Mouse (Mus musculus) adrenal gland (tissue): Measurements from ENCODE around the gene Lrrc20.
"Not testable (repeated sequence)": the region's sequence is repeated elsewhere in the genome, so short reads cannot be mapped to it uniquely, and the experiment has no call there.

ENCODE experiments used
- intact Hi-C: fragments of 180-260 bp; cut with DNase I; formaldehyde crosslinking; loops from one replicate; pipeline ENCODE4 v1.15.1; 2025
- long read RNA-seq, 2 experiments: library from polyadenylated mRNA; unstranded; transcript quantifications; one replicate each; pipeline ENCODE4 v2.0.0; 2020; ENCODE audit warnings: borderline replicate concordance in 1 of 2; ENCODE audit not compliant: insufficient replicate concordance in 1 of 2

Gene Lrrc20
- long read RNA-seq, experiment 1, partial matches to known transcripts, result 1 of 5 reads
- long read RNA-seq, experiment 1, other reads (novel, unspliced or antisense), result 3 of 5 reads
- long read RNA-seq, experiment 2, partial matches to known transcripts, result 0 of 1 reads
- long read RNA-seq, experiment 2, other reads (novel, unspliced or antisense), result 0 of 1 reads

GRCm38 (mm10) chr10:61475594-61476439, at the start of gene Lrrc20:
TSS of gene Lrrc20 (plus strand) at chr10:61475801.
- intact Hi-C loops, result no loop called here

DNA sequence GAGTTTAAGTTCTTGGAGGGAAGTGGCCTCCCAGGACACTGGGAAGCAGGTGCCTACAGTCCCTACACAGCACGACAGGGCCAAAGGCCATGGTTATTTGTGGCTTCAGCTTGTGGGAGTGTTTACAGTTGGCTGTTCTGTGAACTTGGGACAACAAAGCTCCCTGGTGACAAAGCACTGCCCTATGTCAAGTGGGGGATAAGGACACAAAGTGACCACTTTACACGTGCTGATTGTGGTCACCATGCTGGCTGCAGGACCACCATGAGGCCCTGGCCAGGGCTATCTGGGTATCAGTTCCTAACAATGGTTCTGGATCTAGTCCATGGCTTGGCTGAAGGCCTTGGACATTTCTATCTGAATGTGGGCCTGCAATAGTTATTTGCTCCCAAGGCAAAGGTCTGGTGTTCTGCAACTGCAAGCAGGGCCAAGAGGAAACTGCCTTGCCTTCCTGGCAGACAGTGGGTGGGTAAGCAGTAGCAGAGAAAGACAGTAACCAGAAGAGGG, 49.3 kb upstream of the Lrrc20 start:
- intact Hi-C loops, result no loop called here

DNA sequence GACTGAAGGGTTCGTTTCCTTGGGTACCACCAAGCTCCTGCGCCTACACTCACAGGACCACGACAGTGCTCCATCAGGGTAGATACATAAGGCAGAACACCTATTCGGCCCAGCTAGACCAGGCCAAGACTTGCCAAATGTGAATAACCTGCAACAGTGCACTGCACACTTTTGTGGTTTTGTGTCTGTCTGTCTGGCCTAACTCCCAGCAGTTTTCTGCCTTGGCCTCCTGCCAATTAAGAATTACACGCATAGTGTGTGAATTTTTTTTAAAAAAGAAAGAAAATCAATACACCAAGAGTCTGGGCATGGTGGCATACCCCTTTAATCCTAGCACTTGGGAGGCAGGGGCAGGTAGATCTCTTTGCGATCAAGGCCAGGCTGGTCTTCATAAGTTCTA, 47.6 kb upstream of the Lrrc20 start:
- intact Hi-C loops, result no loop called here

DNA sequence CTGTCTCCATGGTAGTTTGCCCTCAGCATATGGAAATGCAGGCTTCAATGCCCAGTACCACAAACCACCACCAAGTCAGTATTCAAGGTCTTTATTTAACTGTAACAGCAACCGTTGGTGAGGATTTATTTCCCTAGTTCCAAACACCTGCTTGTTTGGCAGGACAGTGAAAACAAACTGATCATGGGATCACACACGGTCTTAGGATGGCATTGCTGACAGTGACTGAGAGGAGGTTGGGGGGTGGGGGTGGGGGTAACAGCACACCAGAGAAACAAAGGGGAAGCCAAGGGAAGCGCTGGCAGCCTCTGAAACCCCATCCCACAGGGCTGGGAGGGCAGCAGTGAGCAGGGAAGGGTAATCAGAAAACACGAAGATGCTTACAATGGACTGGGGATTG, 47.2 kb upstream of the Lrrc20 start:
- intact Hi-C loops, result no loop called here

DNA sequence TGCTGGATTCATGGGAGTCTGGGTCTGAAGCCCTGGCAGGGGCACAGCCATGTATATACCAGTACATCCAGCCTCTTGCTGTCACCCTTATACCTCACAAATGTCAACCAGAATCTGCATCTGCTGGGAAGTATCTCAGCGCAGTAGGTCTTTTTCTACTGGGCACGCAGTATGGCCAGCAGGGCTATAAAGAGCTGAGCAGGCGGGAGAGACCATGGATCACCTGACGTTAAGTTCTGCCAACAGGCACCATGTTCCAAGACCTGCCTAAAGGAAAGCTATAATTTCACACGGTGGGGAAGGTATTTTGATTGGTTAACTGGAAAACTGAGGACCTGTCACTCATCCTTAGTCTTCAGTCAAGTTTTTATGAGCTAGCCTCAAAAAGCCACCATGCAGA, 46.6 kb upstream of the Lrrc20 start:
- intact Hi-C loops, result no loop called here

DNA sequence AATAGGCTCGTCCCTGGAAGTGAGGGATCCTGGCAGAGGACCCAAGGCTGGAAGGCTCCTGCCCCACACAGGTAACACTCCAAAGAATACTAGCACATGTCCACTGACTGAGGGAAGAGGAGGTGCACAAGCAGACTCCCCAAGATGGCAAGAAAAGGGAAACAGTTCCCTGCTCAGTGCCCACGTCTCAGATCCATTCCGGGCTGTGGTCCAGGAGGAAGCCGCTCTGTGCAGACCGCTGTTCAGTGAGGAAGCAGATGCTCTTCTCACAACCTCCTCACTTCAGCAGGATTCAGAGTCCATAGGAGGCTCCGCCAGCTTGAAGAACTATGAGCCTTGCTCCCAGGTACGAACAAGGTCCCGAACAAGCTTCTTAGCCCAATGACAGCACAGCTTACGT, 44.2 kb upstream of the Lrrc20 start:
- intact Hi-C loops, result no loop called here

GRCm38 (mm10) chr10:61440202-61440800, 35.3 kb upstream of the Lrrc20 start:
- intact Hi-C loops, result no loop called here

DNA sequence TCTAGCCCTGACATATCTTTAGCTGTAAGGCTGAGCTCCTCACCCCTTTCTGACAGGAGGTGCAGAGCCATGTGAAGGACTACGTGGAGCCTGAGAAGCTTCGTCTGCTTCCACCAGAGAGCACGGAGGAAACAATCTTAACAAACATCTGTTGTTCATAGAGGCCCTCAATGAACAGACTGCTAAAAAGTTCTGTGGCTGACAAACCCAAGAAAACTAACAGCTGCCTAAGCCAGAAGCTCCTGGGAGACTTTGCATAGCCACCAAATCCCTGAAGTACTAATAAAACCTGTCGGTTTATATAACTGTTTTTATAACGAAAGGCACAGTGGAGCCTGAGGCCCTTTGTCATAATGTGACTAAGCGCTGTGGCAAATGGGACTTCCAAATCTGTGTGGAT, 32.1 kb upstream of the Lrrc20 start:
- intact Hi-C loops, result no loop called here

DNA sequence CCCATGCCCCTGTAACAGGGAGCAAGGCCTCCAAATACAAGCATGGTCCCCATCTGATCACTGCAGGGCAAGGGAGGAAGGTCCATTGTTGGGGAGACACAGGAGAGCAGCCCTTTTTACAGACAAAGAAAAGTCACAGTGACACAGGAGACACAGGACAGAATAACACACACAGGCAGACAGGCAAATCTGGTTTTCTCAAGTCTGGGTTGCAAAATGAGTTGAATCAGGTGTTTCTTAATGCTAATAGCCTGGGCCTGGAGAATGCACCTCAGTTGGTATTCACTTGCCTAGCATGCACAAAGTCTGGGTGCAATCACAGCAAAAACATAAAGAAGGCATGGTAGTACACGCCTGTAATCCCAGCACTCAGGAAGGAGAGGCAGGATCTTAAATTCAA, 31.7 kb upstream of the Lrrc20 start:
- intact Hi-C loops, result no loop called here

- intact Hi-C loops, result no loop called here
Observed at GRCm38 (mm10) chr10:61445016-61445415, 30.6 kb upstream of the Lrrc20 start.

- intact Hi-C loops, result no loop called here
Observed at GRCm38 (mm10) chr10:61447581-61448353, 27.8 kb upstream of the Lrrc20 start.

- intact Hi-C loops, result no loop called here
Observed at GRCm38 (mm10) chr10:61448834-61449233, 26.8 kb upstream of the Lrrc20 start.

GRCm38 (mm10) chr10:61451463-61451930, 24.1 kb upstream of the Lrrc20 start:
- intact Hi-C loops, result no loop called here

GRCm38 (mm10) chr10:61451931-61452617, 23.5 kb upstream of the Lrrc20 start:
- intact Hi-C loops, result no loop called here

- intact Hi-C loops, result no loop called here
Observed at GRCm38 (mm10) chr10:61452645-61453044, 23.0 kb upstream of the Lrrc20 start, which contains the start of gene Eif4ebp2. TSS of gene Eif4ebp2 (minus strand) at chr10:61452661.

DNA sequence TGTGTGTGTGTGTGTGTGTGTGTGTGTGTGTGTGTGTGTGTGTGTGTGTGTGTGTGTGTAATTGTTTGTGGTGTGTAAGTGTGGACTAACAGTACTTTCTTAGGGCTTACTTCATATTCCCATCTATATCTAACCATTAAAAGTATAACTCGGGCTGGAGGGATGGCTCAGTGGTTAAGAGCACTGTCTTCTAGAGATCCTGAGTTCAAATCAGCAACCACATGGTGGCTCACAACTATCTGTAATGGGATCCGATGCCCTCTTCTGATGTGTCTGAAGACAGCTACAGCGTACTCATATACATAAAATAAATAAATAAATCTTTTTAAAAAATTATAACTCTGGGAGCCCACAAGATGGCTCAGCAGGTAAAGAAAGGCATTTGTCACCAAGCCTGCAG, 22.4 kb upstream of the Lrrc20 start:
- intact Hi-C loops, result not testable (repeated sequence)

DNA sequence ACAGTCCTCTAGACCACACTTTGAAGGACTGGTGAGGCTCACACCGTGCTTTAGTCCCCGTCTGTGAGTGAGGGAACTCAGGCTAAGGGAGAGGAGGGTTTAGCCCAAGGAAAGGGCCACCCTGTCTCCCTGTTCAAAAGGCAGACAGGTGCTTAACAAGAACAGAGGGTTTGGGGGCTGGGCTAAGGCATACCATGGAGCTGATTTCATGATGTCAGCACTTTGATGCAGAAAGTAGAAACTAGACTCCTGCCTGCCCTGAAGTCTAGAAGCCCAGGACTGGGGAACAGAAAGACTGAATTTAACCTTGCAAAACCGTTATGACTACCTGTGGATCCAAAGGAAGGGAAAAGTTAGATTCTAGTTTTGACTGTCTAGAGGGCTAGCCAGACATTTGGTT, 18.4 kb upstream of the Lrrc20 start:
- intact Hi-C loops, result no loop called here

GRCm38 (mm10) chr10:61465009-61465408, 10.6 kb upstream of the Lrrc20 start:
- intact Hi-C loops, result no loop called here

DNA sequence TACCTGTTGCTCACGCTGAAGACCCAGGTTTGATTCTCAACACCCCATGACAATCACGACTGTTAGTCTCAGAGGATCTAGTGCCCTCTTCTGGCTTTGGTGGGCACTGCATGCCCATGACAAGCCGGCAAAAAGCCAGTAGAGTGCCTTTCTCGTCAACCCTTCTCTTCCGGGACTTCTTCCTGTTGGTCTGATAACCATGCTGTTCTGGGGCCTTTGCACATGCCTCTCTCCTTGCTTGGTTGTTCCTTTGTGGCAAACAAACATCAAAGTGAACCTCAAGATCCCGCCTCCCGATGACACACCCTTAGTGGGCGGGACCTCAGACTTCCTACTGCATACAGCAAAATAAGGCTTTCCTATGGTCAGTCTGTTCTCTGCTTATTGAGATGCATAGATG, 9.4 kb upstream of the Lrrc20 start:
- intact Hi-C loops, result no loop called here

GRCm38 (mm10) chr10:61466873-61467272, 8.7 kb upstream of the Lrrc20 start:
- intact Hi-C loops, result no loop called here

GRCm38 (mm10) chr10:61468900-61469299, 6.7 kb upstream of the Lrrc20 start:
- intact Hi-C loops, result no loop called here
